Mouse (Mus musculus): ENCODE data around the gene Bhlhe40.

Gene Bhlhe40

DNA sequence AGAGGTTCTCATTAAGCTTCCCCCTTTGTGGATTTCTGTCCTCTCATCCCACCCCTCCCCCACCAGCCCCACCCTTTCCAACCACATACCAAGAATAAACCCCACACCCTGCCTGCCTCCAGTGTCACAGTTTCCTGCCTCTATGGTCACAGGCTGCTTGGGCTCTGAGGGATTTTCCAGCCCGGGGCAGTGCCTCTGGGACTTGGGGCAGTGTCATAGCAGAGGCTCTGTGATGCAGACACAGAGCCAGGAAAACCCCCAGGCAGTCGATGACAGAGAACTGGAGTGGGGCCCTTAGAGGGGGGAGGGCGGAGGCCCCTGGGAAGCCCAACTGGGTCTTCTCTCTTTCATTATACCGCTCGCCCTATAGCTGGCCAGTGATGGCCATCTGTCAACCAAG, 27.9 kb downstream of the Bhlhe40 start:
- peak; percentile 75 for DNase-seq (ENCODE audit: low read depth, low spot score)

DNA sequence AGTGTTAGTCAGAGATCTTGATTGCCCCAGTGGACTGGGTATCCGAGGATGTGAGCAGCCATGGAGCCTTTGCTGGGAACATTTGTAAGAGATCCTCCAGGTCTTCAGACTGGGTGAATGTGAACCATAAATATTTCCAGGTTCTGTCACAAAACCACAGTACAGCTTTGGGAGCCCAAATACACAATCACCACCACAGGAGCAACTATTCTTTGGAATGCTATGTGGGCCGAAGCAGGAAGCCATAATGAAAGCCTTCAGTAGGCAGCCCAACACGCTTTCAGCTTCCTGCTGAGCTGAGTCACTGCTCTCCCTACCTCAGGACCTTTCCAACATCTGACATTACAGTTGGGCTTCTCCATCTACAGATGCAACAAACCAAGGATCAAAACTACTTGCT, 32.6 kb downstream of the Bhlhe40 start:
- DNase-seq (ENCODE audit: low read depth, low spot score): no peak

DNA sequence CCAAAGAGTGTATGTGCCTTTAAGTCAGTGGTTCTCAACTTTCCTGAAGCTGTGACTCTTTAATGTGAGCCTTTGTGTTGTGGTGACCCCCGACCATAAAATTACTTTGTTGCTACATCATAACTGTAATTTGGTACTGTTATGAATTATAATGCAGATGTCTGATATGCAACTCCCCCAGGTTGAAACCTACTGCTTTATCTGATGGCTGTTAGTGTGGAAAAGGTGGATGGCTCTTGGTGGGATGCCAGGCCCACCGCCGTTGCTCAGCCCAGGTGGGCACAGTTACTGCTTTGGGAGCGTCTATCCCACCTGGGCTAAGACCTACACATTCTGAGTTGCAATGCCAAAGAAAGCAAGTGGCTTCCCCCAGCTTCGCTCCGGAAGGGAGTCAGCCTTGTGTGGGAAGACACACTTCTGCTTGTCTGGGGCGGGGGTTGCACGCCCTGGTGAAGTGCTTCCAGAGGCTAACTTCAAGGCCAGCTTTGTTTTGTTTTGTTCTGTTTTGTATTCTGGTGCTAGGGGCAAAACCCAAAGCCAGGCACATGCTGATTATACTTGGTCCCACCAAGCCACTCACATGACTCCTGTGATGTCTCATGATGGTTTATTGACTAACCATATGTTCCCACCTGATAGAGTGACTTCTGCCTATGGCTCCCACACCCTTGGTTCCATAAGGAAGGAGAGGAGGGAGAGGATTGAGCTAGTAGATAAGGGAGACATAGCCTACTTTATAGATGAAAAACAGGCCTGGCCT, 34.7 kb downstream of the Bhlhe40 start:
- DNase-seq (ENCODE audit: low read depth, low spot score): no peak

DNA sequence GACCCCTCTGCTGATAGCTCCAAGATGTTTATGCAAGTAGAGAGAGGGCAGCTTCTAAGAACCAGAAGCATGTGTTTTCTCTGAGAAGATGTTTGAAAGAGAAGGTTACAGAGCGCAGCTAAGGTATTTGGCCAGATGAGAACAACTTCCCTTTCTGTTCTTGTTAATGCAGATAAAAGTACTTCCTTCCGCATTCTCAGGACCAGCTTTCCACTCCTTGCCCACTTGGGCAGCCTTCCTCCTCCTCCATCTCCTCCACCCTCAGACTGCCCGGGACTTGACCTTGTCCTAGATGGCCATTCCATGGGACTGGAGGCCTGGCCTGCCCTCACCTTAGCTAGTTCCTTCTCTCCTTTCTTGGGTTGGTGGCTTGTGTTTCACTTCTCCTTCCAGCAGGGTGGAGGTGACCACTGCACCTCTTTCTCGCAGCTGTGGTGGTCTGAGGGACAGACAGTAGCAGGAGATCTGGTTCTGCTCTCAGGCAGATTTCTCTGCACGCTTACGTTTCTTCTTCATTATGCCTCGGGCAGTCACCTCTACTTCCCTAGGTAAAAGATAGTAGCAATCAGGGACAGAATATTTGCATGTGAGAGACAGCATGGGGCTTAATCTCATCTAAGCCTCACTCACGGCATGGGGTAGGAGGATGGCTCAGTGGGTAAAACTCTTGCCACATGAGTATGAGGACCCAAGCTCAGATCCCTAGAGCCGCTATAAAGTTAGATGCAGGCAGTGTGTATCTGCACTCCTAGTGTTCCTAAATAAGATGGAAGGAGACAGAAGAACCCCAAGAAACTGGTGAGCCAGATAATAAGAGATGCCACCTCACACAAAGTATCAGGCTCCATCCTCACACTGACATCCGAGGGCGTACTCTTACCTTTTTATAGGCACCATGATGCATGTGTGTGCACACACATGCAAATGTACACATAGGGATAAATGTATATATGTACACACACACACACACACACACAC, 35.7 kb downstream of the Bhlhe40 start:
- DNase-seq (ENCODE audit: low read depth, low spot score): no peak

DNA sequence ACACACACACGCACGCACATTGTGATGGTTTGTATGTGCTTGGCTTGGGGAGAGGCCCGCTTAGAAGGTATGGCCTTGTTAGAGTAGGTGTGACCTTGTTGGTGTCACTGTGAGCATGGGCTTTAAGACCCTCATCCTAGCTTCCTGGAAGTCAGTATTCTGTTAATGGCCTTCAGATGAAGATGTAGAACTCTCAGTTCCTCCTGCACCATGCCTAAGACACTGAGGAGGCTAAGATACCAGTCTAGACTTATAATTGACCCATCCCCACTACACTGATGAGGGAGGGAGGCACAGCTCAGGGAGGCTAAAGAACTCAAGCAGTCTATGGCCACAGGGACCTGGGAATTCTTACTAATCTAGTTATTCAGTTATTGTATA, 36.4 kb downstream of the Bhlhe40 start:
- DNase-seq (ENCODE audit: low read depth, low spot score): no peak

DNA sequence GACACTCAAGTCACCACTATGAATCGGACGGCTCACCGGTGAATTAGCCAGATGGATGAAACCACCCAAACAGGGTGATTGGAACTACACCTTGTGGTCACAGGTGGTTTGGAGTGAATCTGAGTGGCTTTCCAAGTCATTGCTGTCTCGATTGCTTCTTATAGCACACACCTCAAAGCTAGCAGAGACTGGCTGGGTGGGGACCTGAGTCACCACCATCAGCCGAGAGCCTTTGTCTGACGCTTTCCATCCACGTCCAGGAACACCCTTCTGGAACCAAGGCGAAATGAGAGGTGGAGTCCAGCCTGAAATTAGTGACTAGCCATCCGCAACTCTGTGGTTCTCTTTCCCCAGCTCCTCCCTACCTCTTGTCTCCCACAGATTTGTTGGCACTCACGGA, 36.9 kb downstream of the Bhlhe40 start:
- DNase-seq (ENCODE audit: low read depth, low spot score): no peak

GRCm38 (mm10) chr6:108698343-108698870, 38.0 kb downstream of the Bhlhe40 start:
- no peak for DNase-seq (ENCODE audit: low read depth, low spot score)

GRCm38 (mm10) chr6:108699679-108700078, 39.2 kb downstream of the Bhlhe40 start:
- no peak for DNase-seq (ENCODE audit: low read depth, low spot score)

GRCm38 (mm10) chr6:108700638-108701343, 40.4 kb downstream of the Bhlhe40 start:
- DNase-seq (ENCODE audit: low read depth, low spot score): no peak

- peak; percentile 45 for DNase-seq (ENCODE audit: low read depth, low spot score)
Measured at GRCm38 (mm10) chr6:108702648-108703047, 42.2 kb downstream of the Bhlhe40 start.

DNA sequence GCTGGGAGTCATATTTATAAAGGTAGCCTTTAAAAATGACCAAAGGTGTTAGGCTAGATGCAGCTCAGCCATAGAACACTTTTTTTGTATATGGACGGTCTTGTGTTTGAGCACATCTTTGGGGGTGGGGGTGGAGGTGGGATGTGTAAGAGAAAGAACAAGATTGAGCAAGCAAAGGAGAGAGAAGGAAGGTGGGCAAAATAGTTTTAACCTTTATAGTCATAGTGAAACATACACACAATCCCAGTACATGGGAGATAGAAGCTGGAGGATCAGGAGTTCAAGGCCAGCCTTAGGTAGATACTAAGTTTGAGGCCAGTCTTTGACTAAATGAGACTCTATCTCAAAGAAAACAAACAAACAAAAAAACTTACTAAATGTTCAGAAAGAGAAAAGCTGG, 42.7 kb downstream of the Bhlhe40 start:
- no peak for DNase-seq (ENCODE audit: low read depth, low spot score)

- DNase-seq (ENCODE audit: low read depth, low spot score): no peak
Measured at GRCm38 (mm10) chr6:108704316-108705080, 44.1 kb downstream of the Bhlhe40 start.

- DNase-seq (ENCODE audit: low read depth, low spot score): peak; percentile 67
Measured at GRCm38 (mm10) chr6:108705957-108706356, 45.5 kb downstream of the Bhlhe40 start.

- no peak for DNase-seq (ENCODE audit: low read depth, low spot score)
Measured at GRCm38 (mm10) chr6:108706994-108707645, 46.7 kb downstream of the Bhlhe40 start.

DNA sequence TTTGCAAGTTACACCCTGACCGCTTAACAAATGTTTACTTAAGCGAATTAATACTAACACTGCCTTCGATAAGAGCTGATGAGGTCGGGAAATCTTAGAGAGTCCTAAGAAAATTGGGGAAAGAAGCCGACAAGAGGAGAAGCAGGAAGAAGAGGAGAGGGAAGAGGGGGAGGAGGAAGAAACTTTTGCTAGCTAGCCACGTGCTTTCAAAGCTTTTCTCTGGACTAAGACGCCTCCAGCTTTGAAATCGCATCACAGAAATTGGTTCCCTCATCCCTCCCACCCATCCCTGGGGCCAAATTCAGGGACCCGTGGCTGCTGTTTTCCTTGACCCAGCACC, 48.7 kb downstream of the Bhlhe40 start:
- DNase-seq (ENCODE audit: low read depth, low spot score): no peak

GRCm38 (mm10) chr6:108709471-108710231, 49.2 kb downstream of the Bhlhe40 start:
- peak; percentile 97 for DNase-seq (ENCODE audit: low read depth, low spot score)

DNA sequence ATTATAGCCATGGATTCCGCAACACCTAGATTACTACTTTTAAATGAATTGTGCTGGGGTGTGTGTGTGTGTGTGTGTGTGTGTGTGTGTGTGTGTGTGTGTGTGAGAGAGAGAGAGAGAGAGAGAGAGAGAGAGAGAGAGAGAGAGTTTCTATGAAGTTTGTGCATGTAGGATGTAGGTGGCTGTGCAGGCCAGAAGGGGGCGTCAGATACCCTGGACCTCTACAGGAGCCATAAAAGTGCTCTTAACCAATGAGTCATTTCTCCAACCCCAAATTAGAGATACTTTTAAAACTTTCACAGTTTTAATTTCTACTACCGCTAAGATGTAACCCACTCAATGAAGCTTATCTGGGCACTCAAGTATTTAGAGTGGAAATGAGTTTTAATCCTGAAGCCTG, 50.2 kb downstream of the Bhlhe40 start:
- peak; percentile 61 for DNase-seq (ENCODE audit: low read depth, low spot score)

DNA sequence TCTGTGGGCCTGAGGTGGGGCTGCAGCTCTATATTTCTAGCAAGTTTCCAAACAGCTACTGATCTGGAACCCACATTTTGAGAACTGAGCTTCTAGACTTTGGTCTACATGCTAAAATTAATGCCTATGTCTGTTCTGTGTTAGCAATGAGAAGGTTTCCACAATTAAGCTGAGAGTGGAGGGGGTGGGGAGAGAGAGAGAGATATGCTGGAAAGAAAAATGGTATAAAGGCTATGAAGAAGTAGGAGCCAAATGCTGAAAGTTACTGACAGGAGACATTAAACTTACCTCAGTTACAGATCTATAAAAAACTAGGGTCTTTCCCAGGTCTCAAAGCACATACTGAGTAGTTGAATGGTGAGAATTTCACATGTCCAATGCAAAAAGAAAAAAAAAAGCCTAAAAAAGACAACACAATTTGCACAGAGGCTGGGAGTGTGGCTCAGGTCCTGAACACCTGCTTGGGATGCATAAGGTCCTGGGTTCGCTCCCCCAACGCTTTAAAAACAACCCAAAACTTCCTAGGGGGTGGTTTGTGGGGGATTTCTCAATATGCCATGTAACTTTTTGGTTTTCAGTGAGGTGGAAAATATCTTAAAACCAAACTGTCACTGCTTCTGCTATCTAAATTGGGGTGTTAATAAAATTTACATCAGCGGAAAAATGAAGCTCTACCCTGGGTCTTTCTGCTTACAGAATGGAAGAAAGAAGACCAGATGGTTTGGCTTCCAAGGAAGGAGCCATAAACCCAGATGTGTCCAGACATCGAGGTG, 50.9 kb downstream of the Bhlhe40 start:
- no peak for DNase-seq (ENCODE audit: low read depth, low spot score)

DNA sequence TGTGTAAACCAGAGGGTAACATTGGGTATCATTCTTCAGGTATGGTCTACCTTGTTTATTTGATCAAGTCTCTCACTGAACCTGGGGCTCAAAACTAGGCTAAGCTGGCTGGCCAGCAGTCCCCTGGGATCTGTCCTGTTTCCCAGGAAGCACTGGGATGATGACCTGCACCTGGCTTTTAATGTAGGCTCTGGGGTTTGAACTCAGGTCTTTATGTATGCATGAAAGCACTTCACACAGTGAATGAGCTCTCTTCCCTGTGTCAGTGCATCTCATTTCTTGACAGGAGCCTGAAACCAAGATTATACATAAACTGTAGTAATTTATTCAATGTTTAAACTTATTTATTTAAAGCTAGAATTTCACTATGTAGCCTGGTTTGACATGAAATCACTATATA, 51.7 kb downstream of the Bhlhe40 start:
- DNase-seq (ENCODE audit: low read depth, low spot score): no peak

Measured in ZHBTc4 (cell line).